Mouse (Mus musculus) cerebellum, adult 2 months (tissue): ENCODE results near the gene Tepp. TPM values are rescaled to one million over a fixed set of nuclear protein-coding genes. Genes with fewer than 3 reads are reported as not detected.
A peak's percentile ranks its signal among the peaks of the same experiment; 100 is the strongest.

Experiments
- DNase-seq, 2 experiments: peaks; one replicate each; pipeline ENCODE4 v3.0.0; 2021
- H3K27ac ChIP-seq: fragments of 200-500 bp; 2 replicates; pipeline ENCODE4 v1.5.1; 2012; ENCODE audit warnings: low read length, control low read depth, inconsistent platforms; ENCODE audit not compliant: insufficient read depth
- H3K27me3 ChIP-seq: fragments of 200-500 bp; 2 replicates; pipeline ENCODE4 v1.6.1; 2012; ENCODE audit warnings: inconsistent platforms, mild to moderate bottlenecking, low read length, moderate library complexity; ENCODE audit not compliant: control insufficient read depth, insufficient read depth
- H3K4me1 ChIP-seq: fragments of 200-500 bp; 2 replicates; pipeline ENCODE4 v1.6.1; 2011; ENCODE audit warnings: low read length; ENCODE audit not compliant: control insufficient read depth, insufficient read depth
- H3K4me3 ChIP-seq: fragments of 200-500 bp; replicated peaks from 2 replicates; pipeline ENCODE3; 2011; ENCODE audit warnings: mild to moderate bottlenecking, low read depth, low read length, control low read depth; ENCODE audit not compliant: insufficient read depth
- CTCF ChIP-seq: fragments of 200-500 bp; IDR thresholded peaks from 2 replicates; pipeline ENCODE4 v1.5.1; 2011; ENCODE audit warnings: low read depth, mild to moderate bottlenecking, control low read depth, low read length, moderate library complexity, borderline replicate concordance; ENCODE audit not compliant: insufficient read depth
- POLR2A ChIP-seq: fragments of 200-500 bp; IDR thresholded peaks from 2 replicates; pipeline ENCODE4 v1.6.1; 2011; ENCODE audit warnings: low read length, control low read depth, borderline replicate concordance; ENCODE audit not compliant: insufficient read depth
- WGBS: fragments of 180-500 bp; shearing (Covaris S2); methylation state at CpG from one replicate; pipeline ENCODE4 v1.1.7; 2018; 5-methylcytosine and 5-hydroxymethylcytosine counted together
- polyA plus RNA-seq: library from polyadenylated mRNA; depleted of rRNA; stranded (reverse); fragments of >200 nt; gene quantifications from 2 replicates; pipeline ENCODE4 v1.2.3, GENCODE M21; 2012

Tepp gene
- polyA plus RNA-seq, 1 experiment = 0.18 TPM

DNA sequence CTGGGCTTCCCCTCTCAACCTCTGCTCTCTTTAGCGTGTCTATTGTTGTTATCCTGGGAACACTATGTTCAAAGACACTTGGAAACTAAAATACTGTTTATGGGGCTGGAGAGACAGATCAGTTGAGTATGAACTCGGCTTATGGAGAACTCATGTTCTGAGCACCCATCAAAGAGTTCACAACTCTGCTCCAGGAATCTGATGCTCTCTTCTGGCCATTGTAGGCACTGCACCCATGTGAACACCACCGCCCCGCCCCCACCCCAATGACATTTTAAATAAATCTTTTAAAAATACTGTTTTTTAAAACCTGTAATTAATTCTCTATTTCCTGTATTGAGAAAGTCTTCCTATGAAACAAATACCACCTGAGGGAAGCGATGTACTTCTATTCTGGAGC lies 8.0 kb upstream of the Tepp start:
- no peak for DNase-seq
- TF ChIP-seq POLR2A = no peak
- peak; percentile 45; the same call in 1 of the 2 replicates for TF ChIP-seq CTCF
- Histone ChIP-seq H3K4me1 (no peaks in the 10 kb centered on the region), H3K27ac (no peak overlapping the region), H3K27me3 (no peaks in the 10 kb centered on the region), H3K4me3 (no peak overlapping the region)
- 25% methylated on average over 5 of the region's 5 CpGs for WGBS

GRCm38 (mm10) chr8:95305526-95305925 lies 4.8 kb upstream of the Tepp start:
- no peak overlapping the region for H3K27ac ChIP-seq
- no peak overlapping the region for H3K4me3 ChIP-seq
- no peaks in the 10 kb centered on the region for H3K4me1 ChIP-seq
- TF ChIP-seq CTCF (no peak), POLR2A (no peak)
- 86% methylated on average over 4 of the region's 4 CpGs for WGBS
- DNase-seq = no peak
- H3K27me3 ChIP-seq = no peaks in the 10 kb centered on the region

- no peak for DNase-seq
- H3K27me3 ChIP-seq = no peaks in the 10 kb centered on the region
- 29% methylated on average over 6 of the region's 6 CpGs for WGBS
- H3K27ac ChIP-seq = no peak within 1 kb of the TSS
- TF ChIP-seq CTCF (no peak), POLR2A (no peak)
- H3K4me1 ChIP-seq = no peaks in the 10 kb centered on the region
- H3K4me3 ChIP-seq = no peak within 1 kb of the TSS
Measured at GRCm38 (mm10) chr8:95306431-95306830, 3.9 kb upstream of the Tepp start, which contains the start of gene Cngb1. TSS of gene Cngb1 (minus strand) at chr8:95306585.

DNA sequence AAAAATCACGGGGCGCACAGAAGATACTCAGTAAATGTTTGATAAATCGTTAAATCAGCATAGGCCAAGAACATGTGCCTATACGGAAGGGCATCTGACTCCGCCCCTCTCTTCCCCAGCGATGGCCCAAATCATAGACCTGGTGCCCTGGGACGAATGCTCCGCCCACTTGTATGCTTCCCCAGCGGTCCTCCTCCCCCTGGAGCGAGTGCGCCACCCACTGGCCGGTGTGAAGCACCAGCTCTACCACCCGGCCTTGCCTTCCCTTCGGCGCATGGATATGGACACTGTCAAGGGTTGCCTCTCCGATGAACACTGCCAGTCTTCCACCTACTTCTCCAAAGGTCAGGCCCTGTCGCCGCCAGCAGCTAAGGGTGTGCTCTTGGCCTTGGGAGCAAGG lies 2.5 kb downstream of the Tepp start:
- Histone ChIP-seq H3K4me3 (no peak overlapping the region), H3K4me1 (no peaks in the 10 kb centered on the region), H3K27me3 (no peaks in the 10 kb centered on the region), H3K27ac (no peak overlapping the region)
- DNase-seq = no peak
- TF ChIP-seq CTCF = no peak
- TF ChIP-seq POLR2A = no peak
- 71% methylated on average over 18 of the region's 18 CpGs for WGBS

- 64% methylated on average over 6 of the region's 6 CpGs for WGBS
- no peak overlapping the region for H3K27ac ChIP-seq
- TF ChIP-seq POLR2A = no peak
- no peak for TF ChIP-seq CTCF
- no peaks in the 10 kb centered on the region for H3K4me1 ChIP-seq
- H3K27me3 ChIP-seq = no peaks in the 10 kb centered on the region
- DNase-seq = no peak
- H3K4me3 ChIP-seq = no peak overlapping the region
Measured at GRCm38 (mm10) chr8:95313857-95314256, 3.5 kb downstream of the Tepp start.

DNA sequence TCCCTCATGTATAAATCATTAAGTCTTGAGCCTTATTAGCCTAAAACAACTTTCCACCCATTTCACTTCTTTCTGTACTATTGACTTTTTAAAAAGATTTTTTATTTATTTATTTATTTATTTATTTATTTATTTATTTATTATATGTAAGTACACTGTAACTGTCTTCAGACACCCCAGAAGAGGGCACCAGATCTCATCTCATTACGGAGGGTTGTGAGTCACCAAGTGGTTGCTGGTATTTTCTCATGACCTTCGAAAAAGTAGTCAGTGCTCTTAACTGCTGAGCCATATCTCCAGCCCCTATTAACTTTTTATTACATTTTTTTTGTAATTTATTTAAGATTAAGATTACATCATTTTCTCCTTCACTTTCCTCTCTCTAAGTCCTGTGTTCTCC lies 4.3 kb downstream of the Tepp start:
- H3K27me3 ChIP-seq = no peaks in the 10 kb centered on the region
- H3K4me3 ChIP-seq = no peak overlapping the region
- no peaks in the 10 kb centered on the region for H3K4me1 ChIP-seq
- TF ChIP-seq CTCF = no peak
- TF ChIP-seq POLR2A = no peak
- H3K27ac ChIP-seq = no peak overlapping the region
- DNase-seq = no peak
- WGBS = 74% methylated on average over 2 of the region's 2 CpGs

DNA sequence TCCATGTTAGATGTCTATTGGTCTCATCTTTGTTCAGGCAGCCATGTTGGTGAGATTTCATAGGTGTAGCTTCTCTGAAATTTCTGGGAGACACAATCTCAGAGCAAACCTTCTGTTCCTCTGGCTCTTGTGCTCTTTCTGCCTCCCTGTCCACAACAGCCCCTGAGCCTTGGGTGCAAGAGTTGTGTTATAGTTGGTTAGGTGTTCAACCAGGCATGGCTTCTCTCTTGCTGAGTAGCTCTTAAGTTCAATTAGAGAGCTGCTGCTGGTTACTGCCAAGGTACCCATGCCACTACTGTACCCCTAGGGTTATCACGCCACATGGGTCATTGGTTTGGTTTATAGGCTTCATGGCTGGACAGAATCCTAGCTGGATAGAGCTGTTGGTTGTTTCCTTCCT lies 5.0 kb downstream of the Tepp start:
- Histone ChIP-seq H3K4me1 (no peaks in the 10 kb centered on the region), H3K4me3 (no peak overlapping the region), H3K27ac (no peak overlapping the region), H3K27me3 (no peaks in the 10 kb centered on the region)
- TF ChIP-seq CTCF = no peak
- TF ChIP-seq POLR2A = no peak
- DNase-seq = no peak
- WGBS = 100% methylated on average over 1 of the region's 1 CpGs

DNA sequence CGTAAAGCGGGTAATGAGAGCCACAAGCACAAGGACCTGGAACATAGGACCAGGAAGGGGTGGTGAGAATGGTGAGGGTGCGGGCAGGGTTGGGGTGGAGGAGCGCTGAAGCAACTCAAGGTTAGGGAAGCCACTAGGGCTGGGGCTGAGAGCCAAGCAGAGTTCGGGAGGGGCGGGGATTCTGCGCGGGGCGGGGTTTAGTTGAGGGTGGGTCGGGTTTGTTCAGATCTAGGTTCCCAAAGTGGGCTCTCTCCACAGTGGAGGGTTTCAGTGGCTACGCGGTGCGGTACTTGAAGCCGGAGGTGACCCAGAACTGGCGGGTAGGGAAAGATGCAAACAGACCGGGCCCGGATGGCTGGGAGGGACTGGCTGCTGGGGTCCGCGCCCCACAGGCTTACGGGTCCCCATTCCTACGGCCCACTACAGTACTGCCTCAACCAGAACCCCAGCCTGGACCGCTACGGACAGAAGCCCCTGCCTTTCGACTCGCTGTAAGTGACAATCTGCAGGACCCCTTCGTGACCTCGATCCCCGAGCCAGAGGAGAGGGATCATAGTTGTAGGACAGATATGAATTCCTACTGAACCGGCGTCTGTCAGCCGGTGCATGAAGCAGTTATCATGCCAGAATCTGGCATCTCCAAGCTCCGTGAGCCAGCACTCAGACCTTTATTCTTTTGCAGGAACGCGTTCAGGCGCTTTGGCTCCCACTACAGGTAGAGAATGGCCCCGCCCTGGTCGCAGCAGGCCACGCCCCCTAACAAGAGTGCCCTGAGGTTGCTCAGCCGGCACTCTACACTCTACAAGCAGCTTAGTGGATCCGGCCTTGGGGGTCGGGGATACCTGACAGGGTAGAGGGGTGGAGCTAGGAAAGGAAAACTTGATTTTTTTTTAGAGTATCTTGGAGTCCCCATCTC lies 10.1 kb downstream of the Tepp start:
- 5% methylated on average over 41 of the region's 41 CpGs for WGBS
- DNase-seq = peak; percentile 48 to 52
- H3K27ac ChIP-seq = no peak overlapping the region

More for the DNA sequence above, 10.1 kb downstream of the Tepp start:
- H3K27me3 ChIP-seq = no peaks in the 10 kb centered on the region
- TF ChIP-seq CTCF = no peak
- TF ChIP-seq POLR2A = no peak
- 0 out of 2 replicates have a peak, but pooled peaks cover 4% of the 10 kb centered on the region for H3K4me1 ChIP-seq
- H3K4me3 ChIP-seq = peak overlapping the region; percentile 47
